Mouse (Mus musculus): ENCODE data around the gene E2f8. TPM values are rescaled to one million over a fixed set of nuclear protein-coding genes. Genes with fewer than 3 reads are reported as not detected.

E2f8 gene
- total and polyA plus RNA-seq, 3 experiments, result 2.6 to 17.1 (median 3.8) TPM

GRCm38 (mm10) chr7:48918389-48918788 is 37.0 kb upstream of the E2f8 start:
- dilution Hi-C loops (cut with MboI; ENCODE audit: extremely low pct_ligation_motif_present, extremely low pct_unique_long_range_greater_than_20kb, low sequenced_read_pairs), result no loop called here

GRCm38 (mm10) chr7:48917988-48918387 is 36.6 kb upstream of the E2f8 start:
- in situ Hi-C loops (cut with MboI; ENCODE audit: low pct_ligation_motif_present, low pct_unique_long_range_greater_than_20kb, low sequenced_read_pairs) (no loop called here), dilution Hi-C loops (cut with MboI; ENCODE audit: extremely low pct_ligation_motif_present, extremely low pct_unique_long_range_greater_than_20kb, low sequenced_read_pairs) (no loop called here)
- TF ChIP-seq MEF2A (IDR thresholded peaks at IDR 0.05; ENCODE audit: borderline replicate concordance, low read depth, low read length) (no peak), ZNF384 (IDR thresholded peaks at IDR 0.05; ENCODE audit: low read depth, low read length) (no peak), ETS1 (conservative IDR thresholded peaks at IDR 0.05; ENCODE audit: low read depth, low read length) (no peak), ZKSCAN1 (IDR thresholded peaks at IDR 0.05; ENCODE audit: borderline replicate concordance, low read depth, low read length) (no peak), RAD21 (IDR thresholded peaks at IDR 0.05; ENCODE audit: low read depth, low read length) (no peak)
- H3K27me3 ChIP-seq (replicated peaks), result no peaks in the 10 kb centered on the region
- no peak overlapping the region for H3K4me3 ChIP-seq (replicated peaks in 1 of 3; ENCODE audit: low read depth in 2 of 3, low read length in 2 of 3, poor library complexity in 1 of 3)
- H3K27ac ChIP-seq (ENCODE audit: insufficient read depth, low read depth), result no peak overlapping the region
- H3K79me2 ChIP-seq (replicated peaks; ENCODE audit: control insufficient read depth, extremely low read depth, insufficient read depth, poor library complexity, severe bottlenecking), result no peaks in the 10 kb centered on the region
- H3K9me3 ChIP-seq (replicated peaks; ENCODE audit: low read length), result no peaks in the 10 kb centered on the region
- H3K9ac ChIP-seq (ENCODE audit: insufficient read depth, low read depth), result no peak overlapping the region
- DNase-seq (ENCODE audit: extremely low read depth), result no peak
- no peaks in the 10 kb centered on the region for H3K36me3 ChIP-seq (replicated peaks in 1 of 2; ENCODE audit: control insufficient read depth in 1 of 2, insufficient read depth in 1 of 2, low read length in 1 of 2)
- no peak overlapping the region for H3K4me2 ChIP-seq (ENCODE audit: insufficient read depth, low read depth, poor library complexity, severe bottlenecking)
- H3K4me1 ChIP-seq (ENCODE audit: control insufficient read depth in 1 of 2, insufficient read depth in 2 of 2), result peaks cover 3% of the 10 kb centered on the region in 2 experiments; a peak in 1 of 4 replicates

More at GRCm38 (mm10) chr7:48918389-48918788, 37.0 kb upstream of the E2f8 start:
- DNase-seq (ENCODE audit: extremely low read depth), result no peak
- Histone ChIP-seq H3K4me3 (replicated peaks in 1 of 3; ENCODE audit: low read depth in 2 of 3, low read length in 2 of 3, poor library complexity in 1 of 3) (no peak overlapping the region), H3K27ac (ENCODE audit: insufficient read depth, low read depth) (no peak overlapping the region), H3K27me3 (replicated peaks) (no peaks in the 10 kb centered on the region), H3K9ac (ENCODE audit: insufficient read depth, low read depth) (no peak overlapping the region), H3K4me1 (ENCODE audit: control insufficient read depth in 1 of 2, insufficient read depth in 2 of 2) (peaks cover 3% of the 10 kb centered on the region in 2 experiments; a peak in 1 of 4 replicates), H3K9me3 (replicated peaks; ENCODE audit: low read length) (no peaks in the 10 kb centered on the region), H3K4me2 (ENCODE audit: insufficient read depth, low read depth, poor library complexity, severe bottlenecking) (no peak overlapping the region), H3K36me3 (replicated peaks in 1 of 2; ENCODE audit: control insufficient read depth in 1 of 2, insufficient read depth in 1 of 2, low read length in 1 of 2) (no peaks in the 10 kb centered on the region), H3K79me2 (replicated peaks; ENCODE audit: control insufficient read depth, extremely low read depth, insufficient read depth, poor library complexity, severe bottlenecking) (no peaks in the 10 kb centered on the region)
- no peak for TF ChIP-seq TBP (conservative IDR thresholded peaks at IDR 0.05; ENCODE audit: low read depth, low read length)
- in situ Hi-C loops (cut with MboI; ENCODE audit: low pct_ligation_motif_present, low pct_unique_long_range_greater_than_20kb, low sequenced_read_pairs), result no loop called here

- no peak overlapping the region for H3K4me2 ChIP-seq (ENCODE audit: insufficient read depth, low read depth, poor library complexity, severe bottlenecking)
- H3K36me3 ChIP-seq (replicated peaks in 1 of 2; ENCODE audit: control insufficient read depth in 1 of 2, insufficient read depth in 1 of 2, low read length in 1 of 2), result no peaks in the 10 kb centered on the region
- in situ Hi-C loops (cut with MboI; ENCODE audit: low pct_ligation_motif_present, low pct_unique_long_range_greater_than_20kb, low sequenced_read_pairs) (no loop called here), dilution Hi-C loops (cut with MboI; ENCODE audit: extremely low pct_ligation_motif_present, extremely low pct_unique_long_range_greater_than_20kb, low sequenced_read_pairs) (no loop called here)
- H3K9me3 ChIP-seq (replicated peaks; ENCODE audit: low read length), result no peaks in the 10 kb centered on the region
- TF ChIP-seq TBP (conservative IDR thresholded peaks at IDR 0.05; ENCODE audit: low read depth, low read length), result no peak
- no peak for TF ChIP-seq ELF1 (IDR thresholded peaks at IDR 0.05; ENCODE audit: low read depth, low read length)
- no peak for TF ChIP-seq MAZ (IDR thresholded peaks at IDR 0.05; ENCODE audit: low read depth, low read length)
- no peak for TF ChIP-seq MXI1 (IDR thresholded peaks at IDR 0.05; ENCODE audit: low read depth, low read length)
- TF ChIP-seq GABPA (IDR thresholded peaks at IDR 0.05; ENCODE audit: insufficient replicate concordance, low read depth, low read length), result no peak
- TF ChIP-seq POLR2A (IDR thresholded peaks at IDR 0.05; ENCODE audit: low read depth, low read length), result no peak
- no peak for TF ChIP-seq BHLHE40 (IDR thresholded peaks at IDR 0.05; ENCODE audit: low read depth, low read length)
- no peak for TF ChIP-seq POLR2AphosphoS2 (IDR thresholded peaks at IDR 0.05; ENCODE audit: low read depth, low read length)
- no peak for TF ChIP-seq HCFC1 (IDR thresholded peaks at IDR 0.05; ENCODE audit: low read depth, low read length)
- TF ChIP-seq NRF1 (IDR thresholded peaks at IDR 0.05; ENCODE audit: low read depth, low read length), result no peak
- TF ChIP-seq CHD1 (IDR thresholded peaks at IDR 0.05; ENCODE audit: low read depth, low read length), result no peak
- no peak for TF ChIP-seq SIN3A (IDR thresholded peaks at IDR 0.05; ENCODE audit: low read length)
- TF ChIP-seq ETS1 (conservative IDR thresholded peaks at IDR 0.05; ENCODE audit: low read depth, low read length), result no peak
- TF ChIP-seq MAFK (IDR thresholded peaks at IDR 0.05; ENCODE audit: insufficient replicate concordance, low read length), result no peak
- DNase-seq (ENCODE audit: extremely low read depth), result no peak
- no peak overlapping the region for H3K27ac ChIP-seq (ENCODE audit: insufficient read depth, low read depth)
- no peaks in the 10 kb centered on the region for H3K79me2 ChIP-seq (replicated peaks; ENCODE audit: control insufficient read depth, extremely low read depth, insufficient read depth, poor library complexity, severe bottlenecking)
- no peak overlapping the region for H3K4me3 ChIP-seq (replicated peaks in 1 of 3; ENCODE audit: low read depth in 2 of 3, low read length in 2 of 3, poor library complexity in 1 of 3)
- H3K27me3 ChIP-seq (replicated peaks), result no peaks in the 10 kb centered on the region
- no peak overlapping the region for H3K9ac ChIP-seq (ENCODE audit: insufficient read depth, low read depth)
- peaks cover 3% of the 10 kb centered on the region in 2 experiments; a peak in 1 of 4 replicates for H3K4me1 ChIP-seq (ENCODE audit: control insufficient read depth in 1 of 2, insufficient read depth in 2 of 2)
Measured at GRCm38 (mm10) chr7:48917463-48917862, 36.1 kb upstream of the E2f8 start.

Data from CH12.LX (cell line).